Mouse (Mus musculus): ENCODE measurements around the gene Txnip.
A peak's percentile ranks its signal among the peaks of the same experiment; 100 is the strongest.
"Not testable (repeated sequence)": the region's sequence is repeated elsewhere in the genome, so short reads cannot be mapped to it uniquely, and the experiment has no call there.

Gene Txnip

DNA sequence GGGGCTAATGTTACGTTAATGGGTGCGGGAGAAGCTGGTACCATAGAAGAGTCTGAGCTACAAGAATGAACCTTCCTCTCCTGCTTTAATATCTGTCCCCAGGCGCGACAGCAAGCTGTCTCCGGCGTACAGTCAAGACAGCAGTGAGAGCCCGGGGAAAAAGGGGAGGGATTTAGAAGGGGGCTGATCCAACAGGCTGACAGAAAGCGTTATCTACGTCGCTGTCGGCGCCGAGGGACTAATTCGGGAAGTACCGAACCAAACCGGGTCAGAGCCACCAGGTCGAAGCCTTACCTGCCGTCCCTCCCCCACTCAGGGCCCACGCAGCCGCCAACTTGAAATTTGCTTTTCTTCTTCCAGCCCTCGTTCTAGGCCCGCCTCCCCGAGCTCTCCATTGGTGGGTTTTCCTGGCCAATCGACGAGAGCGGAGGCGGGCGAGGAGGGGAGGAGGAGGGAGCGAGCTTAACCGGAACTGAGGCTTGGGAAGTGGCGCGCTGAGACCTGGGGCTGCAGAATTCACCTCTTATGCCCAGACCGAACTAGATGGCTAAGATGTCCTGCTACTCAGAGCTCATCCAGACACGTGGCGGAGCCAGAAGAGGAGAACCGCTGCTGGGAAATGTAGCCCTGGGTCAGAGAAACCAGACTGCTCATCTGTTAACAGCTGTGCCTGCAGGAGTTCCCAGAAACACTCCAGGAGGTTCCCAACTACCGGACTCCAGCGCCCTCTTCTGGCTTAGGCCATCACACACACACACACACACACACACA is 36.2 kb downstream of the Txnip start, which contains the start of gene Polr3gl:
Gene Polr3gl (minus strand): TSS at position 392 of the 771 bp plus-strand sequence.
- peak; percentile 88 for DNase-seq (ENCODE audit: low spot score)

GRCm38 (mm10) chr3:96594851-96595250 is 37.1 kb downstream of the Txnip start:
- no peak for DNase-seq (ENCODE audit: low spot score)

DNA sequence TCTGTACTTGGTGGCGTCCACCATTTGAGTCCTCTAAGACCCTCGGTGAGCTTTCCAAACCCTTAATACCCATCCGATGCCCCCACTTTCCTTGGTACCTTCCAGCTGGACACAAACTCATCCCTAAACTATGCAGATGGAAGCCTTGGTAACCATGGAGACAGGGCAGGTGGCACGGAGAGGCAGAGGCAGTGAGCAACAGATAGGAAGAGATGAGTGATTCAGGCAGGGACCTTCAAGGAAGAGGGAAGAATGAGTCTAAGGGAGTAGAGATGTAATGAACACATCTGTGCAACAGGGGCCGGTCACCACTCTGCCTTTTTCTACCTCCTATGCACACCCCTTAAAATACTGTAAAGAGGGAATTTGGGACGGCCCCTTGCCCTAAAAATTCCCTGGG is 37.9 kb downstream of the Txnip start:
- DNase-seq (ENCODE audit: low spot score): no peak

DNA sequence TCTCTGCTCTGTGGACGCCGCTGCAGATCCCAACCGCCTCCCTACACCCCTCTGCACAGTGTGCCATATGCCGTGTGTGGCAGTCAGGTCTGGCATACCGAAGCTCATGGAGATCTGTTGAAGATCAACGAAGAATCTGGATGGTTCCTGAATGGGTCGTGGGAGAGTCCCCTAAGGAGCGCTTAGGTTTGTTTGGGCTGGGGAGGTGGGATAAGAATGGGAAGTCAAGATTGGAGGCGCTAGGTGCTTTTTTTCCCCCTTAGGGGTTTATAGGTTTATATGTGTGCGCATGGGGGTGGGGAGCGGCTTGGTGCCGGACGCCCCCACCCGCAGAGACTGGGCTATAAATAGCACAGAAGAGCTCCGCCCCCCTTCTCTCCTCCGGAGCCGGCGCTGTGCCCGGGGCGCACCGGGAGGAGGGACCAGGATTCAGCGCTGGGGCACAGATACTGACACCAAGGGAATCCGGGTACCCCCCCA is 38.5 kb downstream of the Txnip start, which contains the start of gene Ankrd34a:
Gene Ankrd34a (plus strand): TSS at position 409 of the 480 bp plus-strand sequence.
- no peak for DNase-seq (ENCODE audit: low spot score)

GRCm38 (mm10) chr3:96596855-96597254 is 39.1 kb downstream of the Txnip start:
- DNase-seq (ENCODE audit: low spot score): no peak

DNA sequence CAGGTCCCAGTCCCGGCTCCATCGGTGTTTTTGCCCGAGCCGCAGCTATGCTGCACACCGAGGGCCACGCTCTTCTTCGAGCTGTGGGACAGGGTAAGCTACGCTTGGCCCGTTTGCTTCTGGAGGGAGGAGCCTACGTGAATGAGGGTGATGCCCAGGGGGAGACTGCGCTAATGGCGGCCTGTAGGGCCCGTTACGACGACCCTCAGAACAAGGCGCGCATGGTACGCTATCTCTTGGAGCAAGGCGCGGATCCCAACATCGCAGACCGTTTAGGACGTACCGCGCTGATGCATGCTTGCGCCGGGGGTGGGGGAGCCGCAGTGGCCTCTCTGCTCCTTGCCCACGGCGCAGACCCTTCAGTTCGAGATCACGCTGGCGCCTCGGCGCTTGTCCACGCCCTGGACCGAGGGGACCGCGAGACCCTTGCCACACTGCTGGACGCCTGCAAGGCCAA is 39.7 kb downstream of the Txnip start:
- no peak for DNase-seq (ENCODE audit: low spot score)

GRCm38 (mm10) chr3:96598156-96599068 is 40.7 kb downstream of the Txnip start:
- DNase-seq (ENCODE audit: low spot score): no peak

- no peak for DNase-seq (ENCODE audit: low spot score)
These were observed 41.3 kb downstream of the Txnip start for GRCm38 (mm10) chr3:96599069-96599393.

GRCm38 (mm10) chr3:96599411-96599810 is 41.7 kb downstream of the Txnip start:
- DNase-seq (ENCODE audit: low spot score): no peak

DNA sequence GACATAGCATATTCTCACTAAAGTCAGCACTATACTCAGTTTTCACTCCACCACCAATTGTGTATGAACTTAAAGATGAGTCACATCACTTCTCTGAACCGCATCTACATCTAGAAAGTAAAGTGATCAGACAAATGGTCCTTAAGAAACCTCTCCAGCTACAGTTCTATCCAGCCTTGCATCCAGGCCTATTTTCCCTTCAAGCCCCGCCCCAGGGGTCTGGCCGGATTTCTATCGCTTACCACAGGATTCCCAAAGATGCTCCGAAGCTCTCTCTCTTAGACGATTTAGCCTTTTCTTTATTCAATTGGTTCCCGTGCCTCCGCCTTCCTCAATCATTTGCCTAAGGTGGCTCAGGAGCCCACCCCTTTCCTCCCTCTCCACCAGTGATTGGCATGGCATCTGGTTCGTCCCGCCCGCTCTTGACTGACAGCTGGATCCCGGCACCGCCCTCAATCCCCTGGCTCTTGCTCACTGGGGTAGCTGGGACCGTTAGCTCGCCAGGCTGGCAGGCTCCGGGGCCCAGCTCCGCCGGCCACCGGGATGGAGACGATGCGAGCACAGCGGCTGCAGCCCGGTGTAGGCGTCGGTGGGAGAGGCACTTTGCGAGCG is 43.0 kb downstream of the Txnip start, which contains the start of gene Lix1l:
Gene Lix1l (plus strand): TSS at position 511 of the 612 bp plus-strand sequence.
- DNase-seq (ENCODE audit: low spot score): peak; percentile 84

GRCm38 (mm10) chr3:96601251-96601787 is 43.6 kb downstream of the Txnip start:
- DNase-seq (ENCODE audit: low spot score): no peak

GRCm38 (mm10) chr3:96601941-96602703 is 44.4 kb downstream of the Txnip start:
- no peak for DNase-seq (ENCODE audit: low spot score)

DNA sequence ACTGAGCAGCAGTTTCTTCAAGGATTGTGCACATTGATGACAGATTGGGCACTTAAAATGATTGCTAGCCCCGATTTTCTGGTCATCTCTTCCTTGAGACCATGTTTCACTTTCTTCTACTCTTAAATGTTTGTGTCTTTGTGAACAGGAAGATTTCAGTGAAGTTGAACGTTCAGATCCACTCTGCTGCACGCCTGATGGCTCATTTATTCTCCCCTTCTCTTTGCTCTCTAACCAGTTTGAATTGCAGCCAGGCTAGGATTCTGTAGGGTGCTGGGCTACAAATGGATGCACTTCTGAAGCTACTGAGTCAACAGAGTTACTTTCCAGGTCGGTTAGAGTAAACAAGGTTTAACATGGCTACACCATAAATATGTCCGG is 44.9 kb downstream of the Txnip start:
- DNase-seq (ENCODE audit: low spot score): no peak

GRCm38 (mm10) chr3:96603311-96603710 is 45.6 kb downstream of the Txnip start:
- no peak for DNase-seq (ENCODE audit: low spot score)

GRCm38 (mm10) chr3:96606007-96606406 is 48.2 kb downstream of the Txnip start:
- not testable (repeated sequence) for DNase-seq (ENCODE audit: low spot score)

GRCm38 (mm10) chr3:96606618-96607017 is 48.9 kb downstream of the Txnip start:
- DNase-seq (ENCODE audit: low spot score): no peak

Data from ovary, postnatal 10 days (tissue).